Mouse (Mus musculus) layer of hippocampus, adult 18-20 months (tissue): Measurements from ENCODE around the gene Tram2. TPM values are rescaled to one million over a fixed set of nuclear protein-coding genes. Genes with fewer than 3 reads are reported as not detected.

Experiments used
- DNase-seq, 2 experiments: peaks; one replicate each; pipeline ENCODE4 v3.0.0; 2022; ENCODE audit warnings: low spot score in 2 of 2
- total RNA-seq, 2 experiments: library from RNA; stranded (reverse); gene quantifications; 2 replicates each; pipeline ENCODE4 v1.2.3; 2021

Tram2 gene
- total RNA-seq, 2 experiments from 2014 or later: 1.1 to 1.4 TPM

- no peak for DNase-seq
Measured at GRCm38 (mm10) chr1:21023101-21023500, 55.9 kb downstream of the Tram2 start.

- DNase-seq: no peak
Measured at GRCm38 (mm10) chr1:21014463-21014862, 64.6 kb downstream of the Tram2 start.

- DNase-seq: no peak
Measured at GRCm38 (mm10) chr1:21010282-21010800, 68.7 kb downstream of the Tram2 start.

- DNase-seq: no peak
Measured at GRCm38 (mm10) chr1:21008891-21009290, 70.1 kb downstream of the Tram2 start.

GRCm38 (mm10) chr1:21007941-21008701 is 70.9 kb downstream of the Tram2 start:
- DNase-seq: no peak

- no peak for DNase-seq
Measured at GRCm38 (mm10) chr1:21006775-21007174, 72.3 kb downstream of the Tram2 start.

- no peak for DNase-seq
Measured at GRCm38 (mm10) chr1:21004596-21004995, 74.4 kb downstream of the Tram2 start.

GRCm38 (mm10) chr1:21002246-21003142 is 76.5 kb downstream of the Tram2 start:
- peak in 1 of 2 experiments; percentile 14 for DNase-seq

GRCm38 (mm10) chr1:20997881-20998389 is 81.1 kb downstream of the Tram2 start:
- no peak for DNase-seq

- no peak for DNase-seq
Measured at GRCm38 (mm10) chr1:20997328-20997689, 81.7 kb downstream of the Tram2 start.

GRCm38 (mm10) chr1:20996603-20997327 is 82.3 kb downstream of the Tram2 start:
- no peak for DNase-seq

- DNase-seq: no peak
Measured at GRCm38 (mm10) chr1:20995331-20995986, 83.6 kb downstream of the Tram2 start.

- DNase-seq: no peak
Measured at GRCm38 (mm10) chr1:20994338-20994737, 84.7 kb downstream of the Tram2 start.

- no peak for DNase-seq
Measured at GRCm38 (mm10) chr1:20993690-20994089, 85.3 kb downstream of the Tram2 start.

- DNase-seq: no peak
Measured at GRCm38 (mm10) chr1:20989461-20990083, 89.5 kb downstream of the Tram2 start.

GRCm38 (mm10) chr1:20986378-20987056 is 92.5 kb downstream of the Tram2 start:
- no peak for DNase-seq

GRCm38 (mm10) chr1:20984582-20984981 is 94.4 kb downstream of the Tram2 start:
- no peak for DNase-seq

- DNase-seq: no peak
Measured at GRCm38 (mm10) chr1:20984103-20984502, 94.9 kb downstream of the Tram2 start.

GRCm38 (mm10) chr1:20981764-20982163 is 97.3 kb downstream of the Tram2 start:
- no peak for DNase-seq

GRCm38 (mm10) chr1:20980553-20980952 is 98.5 kb downstream of the Tram2 start:
- DNase-seq: no peak
